Mouse (Mus musculus): ENCODE data around the gene Cmtr2.

Gene Cmtr2

DNA sequence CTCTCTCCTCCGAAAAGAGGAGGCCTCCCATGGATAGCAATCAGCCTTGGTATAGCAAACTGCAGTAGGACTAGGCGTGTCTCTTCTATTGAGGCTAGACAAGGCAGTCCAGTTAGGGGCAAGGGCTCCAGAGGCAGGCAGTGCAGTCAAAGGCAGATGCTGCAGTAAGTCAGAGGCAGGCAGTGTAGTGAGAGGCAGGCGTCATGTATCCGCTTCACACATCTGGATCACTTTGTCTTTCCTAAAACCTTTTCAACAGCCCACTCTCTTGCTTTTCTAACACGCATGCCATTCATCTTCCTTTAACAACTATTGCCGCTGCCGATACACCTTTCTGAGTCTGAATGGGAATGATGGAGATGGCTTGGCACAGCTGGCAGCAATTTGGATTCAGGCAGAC is at the start of gene Cmtr2:
Gene Cmtr2 (plus strand): TSS at position 301 of the 400 bp plus-strand sequence.
- no peak for DNase-seq (ENCODE audit: low spot score in 2 of 2)

DNA sequence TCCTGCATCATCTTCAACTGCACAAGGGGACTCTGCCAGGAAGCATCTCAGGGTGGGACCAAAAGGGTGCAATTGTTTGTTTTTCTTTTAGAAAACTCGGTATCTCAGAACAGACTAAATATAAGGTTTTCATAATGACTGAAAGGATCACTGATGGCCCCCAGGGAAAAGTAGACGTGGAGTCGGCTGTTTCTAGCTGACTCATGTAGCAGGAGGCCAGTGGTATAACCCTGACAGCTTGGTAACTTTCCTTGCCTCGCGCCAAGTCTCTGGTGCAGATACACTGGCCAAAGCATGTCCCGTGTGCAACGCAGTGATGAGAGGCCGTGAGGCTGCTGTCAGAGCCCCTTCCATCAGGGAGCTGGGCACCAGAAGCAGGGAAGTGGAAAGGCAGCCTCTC is 49.2 kb upstream of the Cmtr2 start:
- DNase-seq (ENCODE audit: low spot score in 2 of 2) = no peak

DNA sequence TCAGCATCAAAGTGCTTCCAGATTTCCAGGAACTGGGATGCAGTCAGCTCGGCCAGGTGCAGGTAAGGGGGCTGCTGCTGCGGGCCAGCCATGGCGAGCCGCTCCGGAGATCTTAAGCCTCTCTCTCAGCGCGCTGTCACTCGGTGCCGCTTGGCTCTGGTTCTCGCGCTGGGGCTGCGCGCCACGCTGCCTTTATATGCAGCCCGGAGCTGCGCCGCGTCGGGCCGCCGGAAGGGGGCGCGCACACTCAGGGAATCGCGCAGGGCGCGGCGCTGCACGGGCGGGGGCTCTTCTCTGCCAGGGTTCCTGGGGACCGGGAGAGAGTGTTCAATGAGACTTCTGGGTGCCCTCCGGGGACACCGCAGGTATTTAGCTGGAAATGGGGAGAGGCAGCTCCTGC is 47.4 kb upstream of the Cmtr2 start, which contains the start of gene Calb2:
Gene Calb2 (minus strand): TSS at position 165 of the 400 bp plus-strand sequence.
- DNase-seq (ENCODE audit: low spot score in 2 of 2) = peak; percentile 83 to 89

DNA sequence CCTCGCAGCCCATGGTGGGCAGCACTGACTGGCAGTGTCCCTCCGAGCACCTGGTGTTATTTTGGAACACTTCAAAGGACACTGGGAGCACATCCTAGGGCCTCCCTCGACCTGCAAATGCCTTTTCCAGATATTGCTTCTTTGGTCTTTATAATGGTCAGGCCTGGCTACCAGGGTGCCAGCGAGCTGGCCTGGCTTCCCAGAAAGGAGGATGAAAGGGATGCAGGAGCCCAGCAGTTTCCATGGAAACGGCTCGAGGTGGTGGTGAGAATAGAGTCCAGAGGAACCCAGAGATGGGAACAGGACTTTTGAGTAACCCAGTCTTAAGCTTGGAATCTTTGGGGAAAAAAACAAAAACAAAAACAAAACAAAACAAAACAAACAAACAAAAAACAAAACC is 43.3 kb upstream of the Cmtr2 start:
- DNase-seq (ENCODE audit: low spot score in 2 of 2) = peak; percentile 55 to 62

DNA sequence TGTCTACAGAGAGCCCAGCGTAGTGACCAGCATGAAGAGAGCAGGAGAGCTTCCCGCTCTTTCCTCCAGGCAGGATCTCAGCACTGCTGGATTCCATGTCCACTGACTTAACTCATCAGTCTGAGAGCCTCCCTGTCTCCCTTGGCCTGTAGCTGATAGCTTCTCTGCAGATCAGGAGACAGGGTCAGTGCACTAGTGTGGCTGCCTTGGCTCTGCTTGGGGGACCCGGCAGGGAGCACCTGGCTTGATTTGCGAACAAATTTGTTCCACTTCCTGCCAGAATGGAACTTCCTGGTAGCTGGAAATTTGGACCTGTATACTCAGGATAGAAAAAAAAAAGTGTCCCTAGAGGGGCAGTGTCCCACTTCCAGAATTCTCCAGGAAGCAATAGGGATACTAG is 40.6 kb upstream of the Cmtr2 start:
- no peak for DNase-seq (ENCODE audit: low spot score in 2 of 2)

DNA sequence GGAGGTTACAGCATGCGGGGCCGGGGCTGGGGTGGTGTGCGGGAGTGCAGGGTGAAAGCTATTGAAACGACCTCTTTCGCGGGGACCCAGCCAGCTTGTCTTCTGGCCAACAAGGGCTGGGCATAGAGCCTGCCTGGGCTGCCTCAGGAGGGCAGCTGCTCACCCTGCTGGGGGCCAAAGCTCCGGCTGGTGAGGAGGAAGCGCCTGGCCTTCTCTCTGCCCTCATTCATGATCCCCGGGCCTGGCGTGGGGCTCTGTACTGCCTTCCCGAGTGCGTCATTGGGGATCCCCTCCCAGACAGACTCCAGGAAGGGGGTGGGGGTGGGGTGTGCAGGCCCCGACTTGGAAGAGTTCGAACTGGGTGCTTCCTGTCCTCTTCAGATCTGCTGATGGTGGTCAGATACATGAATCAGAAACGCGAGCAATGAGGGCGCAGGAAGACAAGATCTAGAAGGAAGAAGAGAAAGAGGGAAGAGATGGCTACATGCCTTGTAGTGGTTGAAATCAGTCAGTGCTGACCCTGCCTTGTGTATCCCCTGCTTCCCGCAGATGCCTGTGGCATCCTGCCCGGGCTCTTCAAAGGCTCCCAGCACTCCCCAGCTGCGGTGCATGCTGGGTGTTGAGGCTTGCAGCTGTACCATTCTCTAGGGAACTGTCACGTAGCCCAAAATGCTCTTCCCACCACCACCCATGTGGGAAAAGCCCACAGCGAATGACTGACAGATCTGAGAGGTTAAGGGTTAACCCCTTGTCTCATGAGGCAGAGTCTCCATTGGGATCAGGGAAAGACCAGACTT is 37.9 kb upstream of the Cmtr2 start:
- DNase-seq (ENCODE audit: low spot score in 2 of 2) = peak; percentile 72 to 74

DNA sequence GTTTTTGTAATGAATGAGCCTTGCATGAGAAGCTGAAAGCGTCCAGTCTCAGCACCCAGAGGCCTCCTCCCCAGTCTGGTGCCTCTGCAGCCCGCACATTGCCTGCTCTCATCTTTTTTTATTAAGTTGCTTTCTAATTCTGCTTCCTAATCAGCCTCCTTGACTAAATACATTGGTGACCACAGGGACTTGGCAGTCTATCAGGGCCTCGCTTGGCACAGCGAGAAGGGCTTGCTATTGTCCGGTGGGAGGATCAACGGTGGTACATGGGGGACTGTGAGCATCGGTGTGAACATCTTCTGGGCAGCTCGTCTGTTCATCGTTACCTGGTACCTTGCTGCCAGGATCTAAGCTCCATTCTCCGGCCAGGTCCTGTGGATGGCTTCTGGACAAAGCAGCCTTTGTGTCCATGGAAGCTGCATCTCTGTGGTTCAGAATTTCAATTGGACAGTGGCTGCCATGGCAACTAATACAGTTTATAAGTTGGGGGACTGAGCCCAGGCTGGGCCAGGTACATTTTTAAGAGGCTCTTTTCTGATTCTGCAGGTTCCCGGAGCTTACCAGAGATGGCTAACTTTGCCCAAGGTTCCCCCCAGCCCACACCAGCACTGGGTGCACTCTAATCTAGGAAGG is 32.6 kb upstream of the Cmtr2 start:
- DNase-seq (ENCODE audit: low spot score in 2 of 2) = peak; percentile 56 to 62

DNA sequence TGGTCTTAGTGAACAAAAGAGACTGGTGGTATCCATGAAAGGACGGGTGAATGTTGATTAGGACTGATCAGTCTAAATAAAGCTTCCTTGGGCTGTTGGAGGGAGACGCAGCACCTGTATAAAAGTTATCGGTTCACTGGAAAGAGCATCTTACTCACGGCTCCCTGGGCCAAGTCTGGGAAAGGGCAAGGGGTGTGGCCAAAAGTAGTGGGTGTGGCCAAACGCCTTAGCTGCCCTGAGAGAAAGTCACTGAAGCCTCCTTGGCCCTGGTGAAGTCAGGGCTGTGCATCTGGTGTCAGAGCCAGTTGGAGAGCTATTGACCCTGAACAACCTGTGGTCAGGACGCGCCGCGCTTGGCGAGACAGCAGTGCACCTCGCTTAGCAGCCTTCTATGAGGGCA is 31.7 kb upstream of the Cmtr2 start:
- no peak for DNase-seq (ENCODE audit: low spot score in 2 of 2)

DNA sequence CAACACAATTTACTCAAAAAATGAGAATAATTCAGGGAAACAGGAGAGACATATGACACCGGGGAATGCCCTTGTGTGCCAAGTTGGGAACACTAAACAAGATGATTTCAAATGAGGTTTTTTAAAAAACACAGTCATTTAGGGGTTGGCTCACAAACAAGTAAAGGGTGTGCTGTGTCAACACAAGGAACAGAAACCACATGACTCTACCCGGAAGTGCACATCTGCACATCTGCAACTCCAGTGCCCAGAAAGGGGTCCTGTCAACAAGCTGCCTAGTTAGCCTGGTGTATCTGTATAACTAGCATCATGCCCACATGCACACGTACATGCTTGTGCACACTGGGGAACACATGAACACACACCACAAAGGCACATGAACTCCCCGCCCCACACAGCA is 29.9 kb upstream of the Cmtr2 start:
- no peak for DNase-seq (ENCODE audit: low spot score in 2 of 2)

DNA sequence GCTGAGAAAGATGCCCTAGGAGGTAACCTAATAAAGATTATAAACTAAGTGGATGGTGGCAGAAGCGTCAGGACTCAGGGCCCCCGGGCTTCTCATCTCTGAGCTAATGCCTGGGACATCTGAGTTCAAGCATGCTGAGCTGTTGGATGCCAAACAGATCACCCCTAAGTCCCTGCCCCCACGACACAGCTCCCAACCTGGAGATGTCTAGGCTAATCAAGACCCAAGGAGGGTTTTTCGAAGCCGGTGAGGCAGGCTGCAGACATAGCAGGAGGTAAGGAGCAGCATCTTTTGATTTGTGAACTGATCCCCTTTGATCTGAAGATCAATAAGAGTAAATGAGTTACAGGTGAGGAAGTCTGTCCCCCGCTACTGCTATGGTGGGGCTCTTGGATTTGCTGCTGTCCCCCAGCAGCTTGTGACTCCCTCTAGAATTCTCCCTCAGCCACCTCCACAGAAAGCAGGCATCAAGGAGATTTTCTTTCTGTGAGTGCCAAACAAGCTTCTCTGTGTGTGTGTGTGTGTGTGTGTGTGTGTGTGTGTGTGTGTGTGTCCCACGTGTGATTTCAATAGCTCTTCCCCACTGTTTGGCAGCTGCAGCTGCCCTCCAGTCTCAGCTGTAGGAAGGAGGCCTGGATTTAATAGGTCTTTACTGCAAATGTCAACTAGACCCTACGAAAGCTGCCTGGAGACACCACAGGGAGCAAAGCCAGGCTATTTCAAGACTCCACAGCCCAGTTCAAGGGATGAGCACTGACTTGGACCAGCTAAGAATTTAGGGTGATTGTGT is 26.3 kb upstream of the Cmtr2 start:
- DNase-seq (ENCODE audit: low spot score in 2 of 2) = peak; percentile 50 to 63

DNA sequence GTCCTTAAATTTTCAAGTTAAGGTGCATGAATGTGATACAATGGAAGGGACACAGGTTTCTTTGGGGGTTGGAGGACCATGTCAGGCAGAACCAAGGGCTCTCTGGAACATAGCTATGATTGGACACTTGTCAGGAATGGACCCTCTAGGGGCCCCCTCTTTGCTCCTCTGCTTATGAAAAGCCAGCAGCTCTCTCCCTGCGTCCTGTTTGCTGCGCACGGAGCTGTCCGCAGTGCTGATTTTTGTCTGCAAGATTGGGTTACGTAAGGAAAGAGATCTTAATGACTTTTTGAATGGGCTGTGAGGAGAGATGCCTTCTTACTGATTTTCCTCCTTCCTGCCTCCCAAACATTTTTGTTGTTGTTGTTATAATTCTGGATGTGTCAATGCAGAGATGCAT is 18.8 kb upstream of the Cmtr2 start:
- no peak for DNase-seq (ENCODE audit: low spot score in 2 of 2)

DNA sequence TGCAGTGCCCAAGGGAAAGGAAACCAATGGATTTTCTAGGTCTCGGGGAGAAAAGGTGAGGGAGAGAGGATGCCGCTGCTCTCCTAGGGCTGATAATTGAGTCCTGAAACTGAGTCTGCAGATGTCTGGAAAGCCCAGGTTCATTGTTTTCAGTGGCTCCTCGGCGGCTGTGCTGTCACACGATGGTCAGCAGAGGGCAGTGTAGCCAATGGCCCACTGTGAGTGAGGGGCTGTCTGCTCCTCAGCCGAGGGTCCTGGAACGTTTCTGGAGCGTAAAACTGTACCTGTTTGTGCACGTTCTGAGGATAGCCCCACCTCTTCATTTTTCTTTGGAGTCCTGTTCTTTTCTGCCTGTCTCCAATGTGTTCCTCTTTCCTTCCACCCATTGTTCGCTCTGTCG is 13.7 kb upstream of the Cmtr2 start:
- no peak for DNase-seq (ENCODE audit: low spot score in 2 of 2)

DNA sequence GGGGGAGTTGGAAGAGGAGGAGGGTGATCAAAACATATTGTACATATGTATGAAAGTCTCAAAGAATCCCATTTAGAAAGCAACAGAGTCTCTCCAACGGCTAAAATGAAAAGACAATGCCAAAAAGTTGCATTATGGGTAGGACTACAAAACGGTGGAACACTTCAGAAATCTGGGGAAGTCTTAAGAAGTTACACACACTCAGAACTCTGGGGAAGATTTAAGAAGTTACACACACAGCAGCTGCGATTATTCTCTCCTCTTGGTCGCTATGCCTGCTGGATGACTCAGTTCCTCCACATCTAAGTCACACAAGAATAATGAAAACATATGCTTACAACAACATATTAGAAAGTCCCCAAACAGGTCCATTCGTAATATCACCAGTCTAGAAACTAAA is 788 bp downstream of the Cmtr2 start:
- no peak for DNase-seq (ENCODE audit: low spot score in 2 of 2)

DNA sequence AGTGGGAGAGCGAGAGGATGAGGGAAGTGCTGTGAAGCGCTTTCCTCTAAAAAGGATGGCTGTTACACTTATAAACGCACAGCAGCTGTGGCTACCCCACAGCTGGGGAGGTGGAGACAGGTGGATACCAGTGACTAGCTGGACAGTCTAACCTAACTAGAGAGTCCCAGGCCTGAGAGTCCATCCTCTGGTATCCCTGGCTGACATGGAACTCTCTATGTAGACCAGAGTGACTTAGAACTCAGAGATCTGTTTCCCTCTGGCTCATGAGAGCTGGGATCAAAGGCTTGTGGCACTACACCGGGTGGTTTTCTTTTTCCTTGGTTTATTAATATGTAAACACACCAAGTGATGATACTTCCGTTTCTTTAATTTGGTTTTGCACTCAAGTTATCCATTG is 1.7 kb downstream of the Cmtr2 start:
- DNase-seq (ENCODE audit: low spot score in 2 of 2) = peak in 1 of 2 experiments; percentile 36

DNA sequence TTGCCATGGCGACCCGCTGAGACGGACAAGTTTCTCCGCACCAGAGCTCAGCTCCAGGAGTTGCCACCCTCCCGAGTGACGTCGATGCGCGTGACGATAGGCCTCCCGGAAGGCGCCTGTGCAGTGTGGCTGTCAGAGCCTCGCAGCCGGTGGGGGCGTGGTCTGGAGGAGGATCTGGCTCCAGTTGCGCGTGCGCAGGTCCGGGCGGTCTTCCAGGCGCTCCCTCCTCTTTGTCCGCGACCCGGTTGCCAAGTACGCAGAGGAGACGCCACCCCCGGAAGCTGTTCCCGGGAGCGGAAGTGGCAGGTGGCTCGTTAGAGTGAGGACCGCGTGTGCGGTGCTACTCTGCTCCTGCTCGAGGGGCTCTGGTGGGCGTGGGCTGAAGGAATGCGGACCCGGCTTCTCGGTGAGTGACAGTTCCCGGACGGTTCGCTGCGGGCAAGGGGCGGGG is 2.2 kb downstream of the Cmtr2 start:
- DNase-seq (ENCODE audit: low spot score in 2 of 2) = peak; percentile 100

DNA sequence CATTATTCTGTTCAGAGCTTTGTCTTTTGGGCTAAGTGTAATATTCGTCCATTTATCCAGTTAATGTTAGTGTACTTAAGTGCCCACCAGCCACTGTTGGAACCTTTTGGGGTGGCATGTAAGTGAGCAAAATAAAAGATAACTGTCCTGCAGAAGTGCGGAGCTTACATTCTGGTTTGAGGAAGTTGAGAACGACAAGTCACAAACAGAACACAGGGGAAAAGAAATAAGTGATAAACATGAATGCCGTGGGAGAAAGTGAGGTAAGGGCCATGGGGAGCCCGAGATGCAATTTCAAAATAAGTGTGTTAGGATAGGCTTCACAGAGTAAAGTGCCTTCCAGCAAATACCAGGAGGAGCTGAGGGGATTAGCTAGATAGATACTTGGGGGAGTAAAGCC is 3.0 kb downstream of the Cmtr2 start:
- no peak for DNase-seq (ENCODE audit: low spot score in 2 of 2)

DNA sequence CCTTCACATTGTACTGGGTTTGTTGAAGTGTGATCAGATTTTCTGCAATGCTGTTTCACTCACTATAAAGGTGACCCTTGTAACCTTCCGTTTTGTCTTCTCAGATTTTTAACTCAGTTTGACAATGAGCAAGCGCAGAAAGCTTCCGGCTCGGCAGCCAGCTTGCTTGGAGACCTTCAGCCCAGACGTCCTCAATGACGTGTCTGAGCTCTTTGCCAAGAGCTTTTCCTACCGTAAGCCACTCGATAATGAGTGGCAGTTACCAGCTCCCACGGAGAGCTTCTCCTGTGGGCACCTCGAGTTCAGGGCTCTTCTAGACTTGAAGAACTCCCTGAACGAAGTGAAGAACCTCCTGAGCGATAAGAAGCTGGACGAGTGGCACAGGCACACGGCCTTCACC is 5.5 kb downstream of the Cmtr2 start:
- no peak for DNase-seq (ENCODE audit: low spot score in 2 of 2)

DNA sequence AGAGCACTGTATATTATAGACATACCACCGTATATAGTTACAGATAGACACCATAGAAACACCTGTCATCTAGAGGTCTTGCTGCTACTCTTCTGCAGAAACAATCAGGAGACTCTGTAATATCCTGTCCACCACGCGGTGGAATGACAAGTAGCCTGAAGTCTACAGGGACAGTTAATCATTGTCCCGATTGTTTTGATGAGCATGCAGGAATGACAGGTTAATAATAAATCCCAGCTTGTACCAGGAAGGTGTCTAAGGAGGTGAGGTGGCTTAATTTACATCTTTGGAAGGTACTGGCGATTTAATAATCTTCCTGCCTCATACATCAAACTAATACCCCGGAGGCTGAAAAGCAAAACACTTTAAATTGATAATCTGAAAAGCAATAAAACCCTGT is 15.3 kb downstream of the Cmtr2 start:
- no peak for DNase-seq (ENCODE audit: low spot score in 2 of 2)

DNA sequence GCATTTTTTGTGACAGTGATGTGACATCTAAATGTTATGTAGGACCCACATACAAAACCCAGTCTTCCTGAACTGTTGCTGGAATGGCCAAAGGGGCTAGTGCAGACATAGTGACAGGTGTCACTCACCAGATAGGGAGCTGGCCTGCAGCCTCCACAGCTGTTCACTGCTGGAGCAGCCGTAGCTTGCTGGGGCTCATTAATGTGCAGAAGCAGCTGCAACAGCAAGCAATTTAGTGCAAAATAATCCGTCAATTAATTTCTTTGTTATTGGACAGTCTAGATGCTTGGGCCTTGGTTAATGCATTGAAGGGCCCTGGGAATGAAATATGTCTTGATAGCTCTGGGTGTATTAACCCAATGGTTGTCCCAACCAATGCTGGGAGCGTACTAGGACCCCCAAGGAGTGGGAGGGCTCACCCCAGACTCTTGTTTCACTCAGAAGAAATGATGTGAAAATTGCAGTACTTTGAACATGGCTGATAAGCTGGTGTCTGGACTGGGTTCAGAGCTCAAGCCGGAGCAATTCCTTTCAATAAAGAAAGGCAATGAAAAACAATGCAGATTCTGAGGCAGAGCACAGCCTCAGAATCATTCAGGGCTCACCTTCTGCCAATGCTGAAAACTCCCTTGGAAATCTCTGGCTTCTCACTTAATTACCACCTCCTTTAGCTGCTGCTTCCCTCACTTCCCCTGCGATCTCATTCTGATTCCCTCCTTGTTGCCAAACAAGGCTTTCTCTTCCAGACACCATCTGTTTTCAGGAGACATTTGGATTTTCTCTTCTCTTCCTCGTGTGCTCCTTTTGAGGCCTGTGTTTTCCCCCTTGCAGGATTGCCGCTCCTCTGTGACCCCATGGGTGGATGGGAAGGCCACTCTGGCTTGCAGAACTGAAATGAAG is 27.1 kb downstream of the Cmtr2 start:
- DNase-seq (ENCODE audit: low spot score in 2 of 2) = no peak

DNA sequence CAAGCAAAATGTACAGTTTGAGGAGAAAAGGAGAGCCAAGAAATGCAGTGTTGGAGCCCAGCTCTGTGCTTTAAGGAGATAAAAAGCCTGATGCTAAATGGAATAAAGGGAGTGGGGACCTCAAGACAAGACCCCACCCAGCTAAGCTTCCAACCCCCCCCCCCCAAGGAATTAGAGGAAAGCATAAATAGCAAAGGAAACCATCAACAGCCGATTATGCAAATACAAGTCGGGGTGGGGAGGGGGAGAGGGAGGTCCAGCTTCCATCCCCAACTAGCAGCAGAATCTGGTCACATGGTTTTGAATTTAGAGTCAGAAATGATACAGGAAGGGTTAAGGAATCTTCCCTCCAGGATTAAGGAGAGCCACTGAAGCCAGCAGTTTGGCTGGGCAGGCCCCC is 29.1 kb downstream of the Cmtr2 start:
- no peak for DNase-seq (ENCODE audit: low spot score in 2 of 2)

DNA sequence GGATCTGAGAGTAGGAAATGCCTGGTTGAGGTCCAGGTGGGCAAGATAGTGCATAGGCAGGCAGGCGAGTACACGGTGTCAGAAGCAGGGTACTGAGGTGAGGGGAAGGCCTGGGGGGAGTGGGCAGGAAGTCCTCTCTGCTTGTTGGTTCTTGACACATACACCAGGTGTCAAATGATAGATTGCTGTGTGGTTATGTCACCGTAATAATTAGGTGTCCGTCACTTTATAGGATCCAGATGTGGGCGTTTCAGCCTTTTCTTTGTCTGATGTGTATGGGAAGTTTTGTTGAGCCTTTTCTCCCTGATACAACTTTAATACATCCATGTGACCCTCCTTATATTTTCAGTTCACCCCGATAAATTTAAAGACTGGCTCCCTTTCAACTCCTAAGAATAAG is 31.8 kb downstream of the Cmtr2 start:
- DNase-seq (ENCODE audit: low spot score in 2 of 2) = no peak

DNA sequence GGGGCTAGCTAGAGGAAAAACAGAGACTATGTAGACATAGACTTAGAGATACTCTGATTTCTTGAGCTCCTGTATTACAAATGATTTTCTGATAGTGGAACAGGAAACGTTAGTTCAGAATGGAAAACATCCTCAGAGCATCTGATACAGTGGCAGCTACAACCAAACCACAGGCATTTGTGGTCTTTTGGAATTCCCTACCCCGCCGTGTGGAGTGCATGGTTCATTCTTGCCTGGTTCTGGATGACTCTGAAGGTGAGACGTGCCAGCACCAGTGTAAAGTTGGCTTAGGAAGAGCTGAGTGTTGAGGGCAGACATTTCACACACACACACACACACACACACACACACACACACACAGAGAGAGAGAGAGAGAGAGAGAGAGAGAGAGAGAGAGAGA is 38.5 kb downstream of the Cmtr2 start:
- no peak for DNase-seq (ENCODE audit: low spot score in 2 of 2)
